Mouse (Mus musculus): Measurements from ENCODE around the gene Brwd1. TPM values are rescaled to one million over a fixed set of nuclear protein-coding genes. Genes with fewer than 3 reads are reported as not detected.
A peak's percentile ranks its signal among the peaks of the same experiment; 100 is the strongest.

Gene Brwd1
- polyA plus RNA-seq (2012), result 0.04 and 0.08 TPM in 2 replicates

- Histone ChIP-seq H3K9me3 (ENCODE audit: control insufficient read depth, low read length) (no peaks in the 10 kb centered on the region), H3K4me1 (ENCODE audit: control insufficient read depth) (peaks cover 24% of the 10 kb centered on the region), H3K4me3 (replicated peaks) (peak within 1 kb of the TSS; percentile 82), H3K27me3 (ENCODE audit: control insufficient read depth) (peaks cover 35% of the 10 kb centered on the region), H3K36me3 (ENCODE audit: control insufficient read depth) (peaks cover 11% of the 10 kb centered on the region)
- TF ChIP-seq GATA1 (IDR thresholded peaks at IDR 0.05; ENCODE audit: low read length) (no peak), TAL1 (IDR thresholded peaks at IDR 0.05; ENCODE audit: low read length) (no peak)
Observed at GRCm38 (mm10) chr16:96082301-96083178, at the start of gene Brwd1. Brwd1 (minus strand) TSS chr16:96082526.

- Histone ChIP-seq H3K4me1 (ENCODE audit: control insufficient read depth) (peaks cover 35% of the 10 kb centered on the region), H3K27me3 (ENCODE audit: control insufficient read depth) (peaks cover 8% of the 10 kb centered on the region), H3K4me3 (replicated peaks) (peak overlapping the region; percentile 77), H3K36me3 (ENCODE audit: control insufficient read depth) (peaks cover 30% of the 10 kb centered on the region), H3K9me3 (ENCODE audit: control insufficient read depth, low read length) (no peaks in the 10 kb centered on the region)
- TF ChIP-seq GATA1 (IDR thresholded peaks at IDR 0.05; ENCODE audit: low read length) (no peak), TAL1 (IDR thresholded peaks at IDR 0.05; ENCODE audit: low read length) (no peak)
Observed at GRCm38 (mm10) chr16:96128466-96128865, 46.1 kb upstream of the Brwd1 start.

GRCm38 (mm10) chr16:96127657-96128344 is 45.5 kb upstream of the Brwd1 start, which contains the start of gene Hmgn1:
Hmgn1 (minus strand) TSS chr16:96127729.
- H3K27me3 ChIP-seq (ENCODE audit: control insufficient read depth), result peaks cover 8% of the 10 kb centered on the region
- H3K4me3 ChIP-seq (replicated peaks), result peak within 1 kb of the TSS; percentile 77
- TF ChIP-seq TAL1 (IDR thresholded peaks at IDR 0.05; ENCODE audit: low read length) (no peak), GATA1 (IDR thresholded peaks at IDR 0.05; ENCODE audit: low read length) (no peak)
- H3K9me3 ChIP-seq (ENCODE audit: control insufficient read depth, low read length), result no peaks in the 10 kb centered on the region
- H3K4me1 ChIP-seq (ENCODE audit: control insufficient read depth), result peaks cover 35% of the 10 kb centered on the region
- peaks cover 35% of the 10 kb centered on the region for H3K36me3 ChIP-seq (ENCODE audit: control insufficient read depth)

DNA sequence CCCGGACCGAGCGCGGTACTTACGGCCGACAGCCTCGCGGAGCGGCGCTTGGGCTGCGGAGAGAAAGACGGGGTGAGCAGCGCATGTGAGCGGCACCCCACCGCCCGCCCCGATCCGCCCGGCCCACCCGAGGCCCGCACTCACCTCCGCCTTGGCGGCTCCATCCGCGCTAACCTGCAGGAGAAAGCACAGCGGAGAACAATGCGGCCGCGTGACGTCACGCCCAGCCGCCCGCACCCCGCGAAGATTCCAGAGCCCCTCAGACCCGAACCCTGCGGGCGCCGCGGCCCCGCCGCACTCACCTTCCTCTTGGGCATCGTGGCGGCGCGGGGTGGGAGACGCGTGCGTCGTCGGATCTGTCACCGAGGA is 44.9 kb upstream of the Brwd1 start:
- Histone ChIP-seq H3K27me3 (ENCODE audit: control insufficient read depth) (peaks cover 8% of the 10 kb centered on the region), H3K9me3 (ENCODE audit: control insufficient read depth, low read length) (no peaks in the 10 kb centered on the region), H3K4me1 (ENCODE audit: control insufficient read depth) (peaks cover 35% of the 10 kb centered on the region), H3K4me3 (replicated peaks) (peak overlapping the region; percentile 77), H3K36me3 (ENCODE audit: control insufficient read depth) (peaks cover 41% of the 10 kb centered on the region)
- no peak for TF ChIP-seq TAL1 (IDR thresholded peaks at IDR 0.05; ENCODE audit: low read length)
- TF ChIP-seq GATA1 (IDR thresholded peaks at IDR 0.05; ENCODE audit: low read length), result no peak

DNA sequence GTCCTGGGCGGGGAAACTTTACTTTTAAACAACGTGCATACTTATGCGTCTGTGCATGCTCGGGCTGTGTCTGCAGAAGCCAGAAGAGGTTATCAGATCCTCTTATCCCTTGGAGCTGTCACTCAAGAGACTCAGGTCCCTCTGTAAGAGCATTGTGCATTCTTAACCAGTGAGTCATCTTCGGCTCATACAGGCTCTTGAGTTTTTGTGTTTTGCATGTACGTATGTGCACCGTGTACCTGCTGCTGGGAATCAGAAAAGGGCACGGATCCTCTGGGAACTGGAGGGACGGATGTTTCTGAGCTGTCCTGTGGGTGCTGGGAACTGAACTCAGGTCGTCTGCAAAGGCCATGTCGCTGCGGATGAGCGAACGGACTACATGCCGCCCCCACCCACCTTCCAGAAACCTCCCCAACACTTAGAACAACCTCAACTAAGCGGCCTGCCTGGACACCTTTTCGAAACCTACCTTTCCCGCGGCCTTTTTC is 44.4 kb upstream of the Brwd1 start:
- H3K4me1 ChIP-seq (ENCODE audit: control insufficient read depth), result peaks cover 35% of the 10 kb centered on the region
- no peaks in the 10 kb centered on the region for H3K9me3 ChIP-seq (ENCODE audit: control insufficient read depth, low read length)
- peaks cover 10% of the 10 kb centered on the region for H3K27me3 ChIP-seq (ENCODE audit: control insufficient read depth)
- H3K36me3 ChIP-seq (ENCODE audit: control insufficient read depth), result peaks cover 43% of the 10 kb centered on the region
- H3K4me3 ChIP-seq (replicated peaks), result peak overlapping the region; percentile 77
- TF ChIP-seq GATA1 (IDR thresholded peaks at IDR 0.05; ENCODE audit: low read length) (no peak), TAL1 (IDR thresholded peaks at IDR 0.05; ENCODE audit: low read length) (no peak)

- no peak for TF ChIP-seq GATA1 (IDR thresholded peaks at IDR 0.05; ENCODE audit: low read length)
- no peak for TF ChIP-seq TAL1 (IDR thresholded peaks at IDR 0.05; ENCODE audit: low read length)
- Histone ChIP-seq H3K4me1 (ENCODE audit: control insufficient read depth) (peaks cover 4% of the 10 kb centered on the region), H3K27me3 (ENCODE audit: control insufficient read depth) (peaks cover 5% of the 10 kb centered on the region)
Observed at GRCm38 (mm10) chr16:96120022-96120623, 37.8 kb upstream of the Brwd1 start.

DNA sequence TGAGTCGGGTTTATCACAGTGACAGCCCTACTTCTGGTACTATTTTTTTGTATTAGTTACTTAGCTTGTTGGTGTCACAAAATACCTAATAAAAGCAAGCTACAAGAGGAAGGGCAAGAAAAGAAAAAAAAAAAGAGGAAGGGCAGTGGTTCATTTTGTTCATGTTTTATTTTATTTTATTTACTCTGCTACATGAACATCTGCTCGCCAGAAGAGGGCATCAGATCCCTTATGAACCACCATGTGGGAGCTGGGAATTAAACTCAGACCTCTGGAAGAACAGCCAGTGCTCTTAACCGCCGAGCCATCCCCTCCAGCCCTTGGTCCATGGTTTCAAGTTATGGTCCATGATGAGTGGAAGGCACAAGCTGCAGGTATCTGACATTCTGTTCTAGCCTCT is 32.4 kb upstream of the Brwd1 start:
- Histone ChIP-seq H3K9me3 (ENCODE audit: control insufficient read depth, low read length) (no peaks in the 10 kb centered on the region), H3K4me1 (ENCODE audit: control insufficient read depth) (no peaks in the 10 kb centered on the region), H3K36me3 (ENCODE audit: control insufficient read depth) (no peaks in the 10 kb centered on the region), H3K27me3 (ENCODE audit: control insufficient read depth) (peaks cover 3% of the 10 kb centered on the region), H3K4me3 (replicated peaks) (no peak overlapping the region)
- TF ChIP-seq GATA1 (IDR thresholded peaks at IDR 0.05; ENCODE audit: low read length) (no peak), TAL1 (IDR thresholded peaks at IDR 0.05; ENCODE audit: low read length) (no peak)

More at GRCm38 (mm10) chr16:96120022-96120623, 37.8 kb upstream of the Brwd1 start:
- H3K36me3 ChIP-seq (ENCODE audit: control insufficient read depth), result peaks cover 42% of the 10 kb centered on the region
- no peaks in the 10 kb centered on the region for H3K9me3 ChIP-seq (ENCODE audit: control insufficient read depth, low read length)
- no peak overlapping the region for H3K4me3 ChIP-seq (replicated peaks)

GRCm38 (mm10) chr16:96112769-96113168 is 30.4 kb upstream of the Brwd1 start:
- Histone ChIP-seq H3K36me3 (ENCODE audit: control insufficient read depth) (no peaks in the 10 kb centered on the region), H3K27me3 (ENCODE audit: control insufficient read depth) (peaks cover 3% of the 10 kb centered on the region), H3K4me1 (ENCODE audit: control insufficient read depth) (no peaks in the 10 kb centered on the region), H3K4me3 (replicated peaks) (no peak overlapping the region), H3K9me3 (ENCODE audit: control insufficient read depth, low read length) (no peaks in the 10 kb centered on the region)
- TF ChIP-seq GATA1 (IDR thresholded peaks at IDR 0.05; ENCODE audit: low read length), result no peak
- no peak for TF ChIP-seq TAL1 (IDR thresholded peaks at IDR 0.05; ENCODE audit: low read length)
